Mouse (Mus musculus) layer of hippocampus, postnatal 14 days (tissue): Measurements from ENCODE around the gene Slc37a1. TPM values are rescaled to one million over a fixed set of nuclear protein-coding genes. Genes with fewer than 3 reads are reported as not detected.
A peak's percentile ranks its signal among the peaks of the same experiment; 100 is the strongest.

ENCODE experiments used
- DNase-seq, 2 experiments: peaks; one replicate each; pipeline ENCODE4 v3.0.0; 2021 to 2022; ENCODE audit warnings: low spot score in 2 of 2, mixed read lengths in 1 of 2
- total RNA-seq, 2 experiments: library from RNA; stranded (reverse); gene quantifications; 2 replicates each; pipeline ENCODE4 v1.2.3; 2021

Slc37a1 gene
- total RNA-seq, 2 experiments from 2014 or later: 4.2 to 7.0 TPM

GRCm38 (mm10) chr17:31316998-31317397 is 30.4 kb downstream of the Slc37a1 start:
- no peak for DNase-seq

- DNase-seq: no peak
Observed at GRCm38 (mm10) chr17:31317521-31318272, 31.1 kb downstream of the Slc37a1 start.

GRCm38 (mm10) chr17:31318906-31319767 is 32.5 kb downstream of the Slc37a1 start:
- DNase-seq: no peak

- peak; percentile 61 to 75 for DNase-seq
Observed at GRCm38 (mm10) chr17:31321425-31321824, 34.8 kb downstream of the Slc37a1 start.

GRCm38 (mm10) chr17:31322446-31322845 is 35.9 kb downstream of the Slc37a1 start:
- no peak for DNase-seq

- no peak for DNase-seq
Observed at GRCm38 (mm10) chr17:31323379-31323778, 36.8 kb downstream of the Slc37a1 start.

GRCm38 (mm10) chr17:31324227-31324626 is 37.6 kb downstream of the Slc37a1 start:
- no peak for DNase-seq

GRCm38 (mm10) chr17:31325451-31326219 is 39.0 kb downstream of the Slc37a1 start:
- DNase-seq: no peak

GRCm38 (mm10) chr17:31326220-31326852 is 39.7 kb downstream of the Slc37a1 start:
- DNase-seq: no peak

- no peak for DNase-seq
Observed at GRCm38 (mm10) chr17:31328466-31328865, 41.9 kb downstream of the Slc37a1 start.

- DNase-seq: peak; percentile 79 to 85
Observed at GRCm38 (mm10) chr17:31330622-31331021, 44.0 kb downstream of the Slc37a1 start.

- DNase-seq: no peak
Observed at GRCm38 (mm10) chr17:31331273-31331672, 44.7 kb downstream of the Slc37a1 start.

GRCm38 (mm10) chr17:31331920-31332319 is 45.3 kb downstream of the Slc37a1 start:
- DNase-seq: no peak

GRCm38 (mm10) chr17:31332333-31332732 is 45.7 kb downstream of the Slc37a1 start:
- no peak for DNase-seq

GRCm38 (mm10) chr17:31334509-31335260 is 48.1 kb downstream of the Slc37a1 start:
- peak; percentile 38 to 75 for DNase-seq

GRCm38 (mm10) chr17:31335344-31336080 is 48.9 kb downstream of the Slc37a1 start:
- DNase-seq: no peak

- DNase-seq: no peak
Observed at GRCm38 (mm10) chr17:31339769-31340168, 53.2 kb downstream of the Slc37a1 start.

- DNase-seq: no peak
Observed at GRCm38 (mm10) chr17:31342191-31342590, 55.6 kb downstream of the Slc37a1 start.

GRCm38 (mm10) chr17:31344172-31344801 is 57.7 kb downstream of the Slc37a1 start:
- DNase-seq: peak; percentile 61 to 74
